Mouse (Mus musculus) liver, adult 2 months (tissue): ENCODE measurements around the gene Poc5. TPM values are rescaled to one million over a fixed set of nuclear protein-coding genes. Genes with fewer than 3 reads are reported as not detected.

Experiments used
- DNase-seq: peaks from one replicate; pipeline ENCODE4 v3.0.0-alpha.2; 2011; ENCODE audit warnings: low read depth, low spot score; ENCODE audit errors: extremely low read depth
- H3K27ac ChIP-seq: fragments of 200-500 bp; replicated peaks from 2 replicates; pipeline ENCODE4 v1.5.1; 2012; ENCODE audit warnings: low read depth, mild to moderate bottlenecking, control low read depth, inconsistent platforms, low read length; ENCODE audit not compliant: insufficient read depth
- H3K27me3 ChIP-seq: fragments of 200-500 bp; 2 replicates; pipeline ENCODE4 v1.6.1; 2012; ENCODE audit warnings: mild to moderate bottlenecking, moderate library complexity, low read length, inconsistent platforms; ENCODE audit not compliant: control insufficient read depth, insufficient read depth
- H3K36me3 ChIP-seq: fragments of 200-500 bp; 2 replicates; pipeline ENCODE4 v1.6.1; 2012; ENCODE audit warnings: low read length, inconsistent platforms; ENCODE audit not compliant: control insufficient read depth, insufficient read depth
- H3K4me1 ChIP-seq: fragments of 200-500 bp; 2 replicates; pipeline ENCODE4 v1.6.1; 2011; ENCODE audit warnings: low read length; ENCODE audit not compliant: control insufficient read depth, insufficient read depth
- H3K4me3 ChIP-seq: fragments of 200-500 bp; 2 replicates; pipeline ENCODE4 v1.5.1; 2011; ENCODE audit warnings: low read depth, mild to moderate bottlenecking, control low read depth, low read length, moderate library complexity; ENCODE audit not compliant: insufficient read depth
- H3K79me2 ChIP-seq: fragments of 200-500 bp; 2 replicates; pipeline ENCODE4 v1.6.1; 2012; ENCODE audit warnings: inconsistent platforms, mild to moderate bottlenecking, low read length, moderate library complexity; ENCODE audit not compliant: control insufficient read depth, insufficient read depth
- H3K9ac ChIP-seq: fragments of 200-500 bp; 2 replicates; pipeline ENCODE4 v1.6.1; 2012; ENCODE audit warnings: low read depth, mild to moderate bottlenecking, control low read depth, inconsistent platforms, low read length
- CTCF ChIP-seq: fragments of 200-500 bp; IDR thresholded peaks from 2 replicates; pipeline ENCODE4 v1.5.1; 2011; ENCODE audit warnings: low read depth, low read length, control low read depth
- POLR2A ChIP-seq: fragments of 200-500 bp; IDR thresholded peaks from 2 replicates; pipeline ENCODE4 v1.6.1; 2011; ENCODE audit warnings: low read length, control low read depth; ENCODE audit not compliant: insufficient read depth; ENCODE audit errors: extremely low read depth
- WGBS: fragments of 180-500 bp; shearing (Covaris S2); methylation state at CpG from one replicate; pipeline ENCODE4 v1.1.7; 2018; 5-methylcytosine and 5-hydroxymethylcytosine counted together
- polyA plus RNA-seq: library from polyadenylated mRNA; depleted of rRNA; stranded (reverse); fragments of >200 nt; gene quantifications from 2 replicates; pipeline ENCODE4 v1.2.3, GENCODE M21; 2012
- total RNA-seq: library from RNA; depleted of rRNA; stranded (reverse); fragments of >200 nt; gene quantifications from 2 replicates; pipeline ENCODE4 v1.2.3, GENCODE M21; 2014

The Poc5 gene
- total and polyA plus RNA-seq, 2 experiments, result 1.6 to 5.3 TPM

DNA sequence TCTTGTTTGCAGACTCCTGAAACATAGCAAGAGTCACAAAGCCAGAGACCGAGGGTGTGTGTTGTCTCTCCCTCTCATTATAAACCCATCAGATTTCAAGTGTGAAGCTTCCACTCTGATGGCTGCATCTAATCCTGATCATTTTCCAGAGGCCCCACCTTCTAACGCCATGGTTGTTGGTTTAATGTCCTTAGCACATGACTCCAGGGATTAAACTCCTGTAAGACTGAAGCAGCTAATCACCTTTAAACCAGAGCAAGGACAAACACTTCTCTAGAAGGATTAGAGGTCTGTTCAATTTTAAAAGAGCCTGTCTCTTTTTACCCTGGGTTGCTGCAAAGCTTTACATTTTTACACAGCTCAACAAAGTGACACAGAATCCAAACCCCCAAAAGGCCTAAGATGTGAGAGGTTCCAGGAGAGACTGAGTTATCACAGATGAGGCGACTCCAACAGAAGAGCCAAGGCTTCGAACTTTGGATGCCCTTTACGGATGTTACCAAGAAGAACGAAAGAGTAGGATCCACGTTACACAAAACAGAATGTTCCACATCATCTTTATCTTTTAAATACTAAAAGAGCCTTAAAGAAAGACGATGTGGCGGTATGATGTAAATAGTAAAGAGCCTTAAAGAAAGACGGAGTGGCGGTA, 62.2 kb downstream of the Poc5 start:
- no peaks in the 10 kb centered on the region for H3K36me3 ChIP-seq
- no peaks in the 10 kb centered on the region for H3K27me3 ChIP-seq
- no peak for DNase-seq
- TF ChIP-seq POLR2A (no peak), CTCF (no peak)
- whole genome bisulfite sequencing, result 90% methylated on average over 11 of the region's 11 CpGs
- H3K4me3 ChIP-seq, result no peak overlapping the region
- no peak overlapping the region for H3K27ac ChIP-seq
- no peaks in the 10 kb centered on the region for H3K79me2 ChIP-seq
- H3K9ac ChIP-seq, result no peak overlapping the region
- no peaks in the 10 kb centered on the region for H3K4me1 ChIP-seq

DNA sequence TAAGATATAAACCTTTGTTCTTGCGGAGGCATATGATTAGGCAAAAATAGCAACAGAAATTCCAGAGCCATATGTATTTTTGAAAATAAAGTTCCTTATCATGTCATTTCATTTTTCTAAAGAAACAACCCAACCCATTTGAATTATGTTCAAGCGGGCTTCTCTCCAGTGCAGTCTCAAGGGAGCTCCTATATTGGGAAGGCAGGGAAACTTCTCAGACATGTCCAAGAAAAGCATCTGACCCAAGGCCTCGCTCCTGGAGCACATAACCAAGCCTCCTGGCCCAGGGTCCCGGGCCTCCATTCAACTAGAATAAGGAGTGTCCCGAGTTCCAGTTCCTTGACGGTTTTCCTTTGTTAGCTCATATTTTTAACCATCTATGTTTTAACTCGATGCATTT, 62.8 kb downstream of the Poc5 start:
- H3K4me1 ChIP-seq, result no peaks in the 10 kb centered on the region
- DNase-seq, result no peak
- 91% methylated on average over 7 of the region's 7 CpGs for WGBS
- H3K27me3 ChIP-seq, result no peaks in the 10 kb centered on the region
- H3K79me2 ChIP-seq, result no peaks in the 10 kb centered on the region
- H3K36me3 ChIP-seq, result no peaks in the 10 kb centered on the region
- no peak overlapping the region for H3K27ac ChIP-seq
- H3K4me3 ChIP-seq, result no peak overlapping the region
- H3K9ac ChIP-seq, result no peak overlapping the region
- no peak for TF ChIP-seq CTCF

- no peak for DNase-seq
- Histone ChIP-seq H3K36me3 (no peaks in the 10 kb centered on the region), H3K79me2 (no peaks in the 10 kb centered on the region), H3K27me3 (no peaks in the 10 kb centered on the region), H3K4me3 (no peak overlapping the region), H3K9ac (no peak overlapping the region), H3K4me1 (no peaks in the 10 kb centered on the region), H3K27ac (no peak overlapping the region)
- 84% methylated on average over 11 of the region's 11 CpGs for WGBS
- TF ChIP-seq POLR2A, result no peak
- no peak for TF ChIP-seq CTCF
Measured at GRCm38 (mm10) chr13:96451386-96452140, 63.5 kb downstream of the Poc5 start.

GRCm38 (mm10) chr13:96452621-96453020, 64.5 kb downstream of the Poc5 start:
- TF ChIP-seq POLR2A (no peak), CTCF (no peak)
- Histone ChIP-seq H3K27me3 (no peaks in the 10 kb centered on the region), H3K9ac (no peak overlapping the region), H3K36me3 (no peaks in the 10 kb centered on the region), H3K79me2 (no peaks in the 10 kb centered on the region), H3K27ac (no peak overlapping the region), H3K4me3 (no peak overlapping the region), H3K4me1 (no peaks in the 10 kb centered on the region)
- 94% methylated on average over 3 of the region's 3 CpGs for WGBS
- DNase-seq, result no peak

DNA sequence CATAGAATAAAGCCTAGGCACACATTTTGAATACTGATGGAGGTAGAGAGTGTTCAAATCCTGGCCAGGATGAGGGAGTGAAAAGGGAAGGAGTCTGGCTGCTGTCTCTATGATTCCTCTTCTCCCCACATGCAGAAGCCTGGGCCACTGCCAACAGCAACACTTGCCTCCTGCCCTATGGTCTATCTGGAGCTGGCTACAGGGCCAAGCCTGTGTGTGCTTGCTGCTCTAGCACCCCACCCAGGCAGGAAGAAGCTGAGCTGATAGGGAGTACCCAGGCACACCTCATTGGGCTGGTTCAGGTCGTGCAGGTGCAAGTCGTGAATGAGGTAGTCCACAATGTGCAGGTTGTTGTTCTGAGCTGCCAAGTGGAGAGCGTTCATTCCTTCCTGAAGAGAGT, 66.2 kb downstream of the Poc5 start:
- Histone ChIP-seq H3K9ac (no peak overlapping the region), H3K79me2 (no peaks in the 10 kb centered on the region), H3K4me1 (no peaks in the 10 kb centered on the region), H3K36me3 (no peaks in the 10 kb centered on the region), H3K4me3 (no peak overlapping the region), H3K27ac (no peak overlapping the region), H3K27me3 (no peaks in the 10 kb centered on the region)
- WGBS, result 83% methylated on average over 3 of the region's 3 CpGs
- no peak for TF ChIP-seq CTCF
- TF ChIP-seq POLR2A, result no peak
- no peak for DNase-seq

DNA sequence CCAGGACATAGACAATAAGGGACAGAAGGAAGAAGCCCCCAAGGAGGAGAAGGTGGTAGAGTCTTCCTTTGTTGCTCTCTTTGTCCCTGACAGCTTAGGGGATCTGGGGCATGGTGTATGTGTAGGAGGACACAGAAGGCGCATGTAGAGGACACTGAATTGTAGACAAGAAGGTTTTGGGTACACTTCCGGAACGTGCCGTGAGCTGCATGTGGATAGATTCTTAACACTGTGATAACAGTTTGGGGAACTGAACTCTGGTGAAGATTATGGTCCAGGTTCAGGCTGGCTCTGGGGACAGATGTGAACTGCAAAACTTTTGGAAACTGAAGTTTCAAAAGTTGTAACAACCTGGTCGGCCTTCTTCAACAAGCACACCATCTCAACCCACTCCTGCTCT, 69.5 kb downstream of the Poc5 start:
- H3K4me3 ChIP-seq, result no peak overlapping the region
- H3K27me3 ChIP-seq, result no peaks in the 10 kb centered on the region
- 94% methylated on average over 5 of the region's 5 CpGs for WGBS
- no peaks in the 10 kb centered on the region for H3K79me2 ChIP-seq
- no peak for TF ChIP-seq POLR2A
- no peak for TF ChIP-seq CTCF
- H3K36me3 ChIP-seq, result no peaks in the 10 kb centered on the region
- H3K4me1 ChIP-seq, result 0 out of 2 replicates have a peak, but pooled peaks cover 3% of the 10 kb centered on the region
- H3K9ac ChIP-seq, result no peak overlapping the region
- H3K27ac ChIP-seq, result no peak overlapping the region
- no peak for DNase-seq
